Mouse (Mus musculus) heart, embryonic 10.5 days (tissue): ENCODE results near the gene Rimkla. TPM values are rescaled to one million over a fixed set of nuclear protein-coding genes. Genes with fewer than 3 reads are reported as not detected.

Source experiments
- DNase-seq: peaks from one replicate; pipeline ENCODE4 v3.0.0-alpha.2; 2017; ENCODE audit warnings: low spot score
- H3K27ac ChIP-seq: fragments of 300-500 bp; sonication (generic); 2 replicates; pipeline ENCODE4 v1.5.1; 2016; ENCODE audit warnings: mild to moderate bottlenecking
- H3K27me3 ChIP-seq: fragments of 300-500 bp; sonication (generic); 2 replicates; pipeline ENCODE4 v1.6.1; 2016; ENCODE audit warnings: mild to moderate bottlenecking; ENCODE audit not compliant: poor library complexity, insufficient read depth, severe bottlenecking
- H3K36me3 ChIP-seq: fragments of 300-500 bp; sonication (generic); 2 replicates; pipeline ENCODE4 v1.6.1; 2016; ENCODE audit warnings: mild to moderate bottlenecking, moderate library complexity
- H3K4me1 ChIP-seq: fragments of 300-500 bp; sonication (generic); 2 replicates; pipeline ENCODE4 v1.6.1; 2016; ENCODE audit warnings: mild to moderate bottlenecking
- H3K4me3 ChIP-seq: fragments of 300-500 bp; sonication (generic); 2 replicates; pipeline ENCODE4 v1.5.1; 2016; ENCODE audit warnings: mild to moderate bottlenecking, moderate library complexity
- H3K9me3 ChIP-seq: fragments of 300-500 bp; sonication (generic); 2 replicates; pipeline ENCODE4 v1.6.1; 2016; ENCODE audit warnings: mild to moderate bottlenecking, moderate library complexity
- WGBS: fragments of 180-500 bp; shearing (Covaris S2); methylation state at CpG from one replicate; pipeline ENCODE4 v1.1.7; 2016; 5-methylcytosine and 5-hydroxymethylcytosine counted together
- polyA plus RNA-seq: library from polyadenylated mRNA; unstranded; fragments of >200 nt; fragmentation: Nextera tagmentation; extraction: Ambion mirVana; gene quantifications from 2 replicates; pipeline ENCODE4 v1.2.1, GENCODE M21; 2016

Rimkla gene
- polyA plus RNA-seq, 1 experiment from 2014 or later, result 4.4 TPM

DNA sequence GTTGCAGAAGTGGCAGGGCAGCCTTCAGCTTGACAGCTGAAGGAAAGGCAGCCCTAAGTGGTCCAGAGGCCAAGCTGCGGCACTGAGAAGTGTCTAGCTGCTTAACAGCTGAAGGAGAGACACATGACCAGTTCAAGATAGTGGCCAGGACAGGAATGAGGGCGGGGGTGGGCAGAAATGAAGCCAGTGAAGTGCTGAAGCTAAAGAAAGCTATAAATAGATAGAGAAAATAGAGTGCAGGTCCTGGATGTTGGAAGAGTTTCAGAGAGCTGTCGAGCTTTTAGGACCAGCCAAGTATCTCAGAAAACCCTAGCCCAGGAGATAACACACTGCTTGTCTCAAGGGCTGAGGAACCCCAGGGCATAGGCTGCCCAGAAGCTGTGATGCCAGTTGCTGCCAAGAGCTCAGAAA is 20.3 kb upstream of the Rimkla start:
- H3K9me3 ChIP-seq, result no peaks in the 10 kb centered on the region
- no peaks in the 10 kb centered on the region for H3K27me3 ChIP-seq
- WGBS, result 20% methylated on average over 3 of the region's 3 CpGs
- peaks cover 21% of the 10 kb centered on the region for H3K4me1 ChIP-seq
- H3K27ac ChIP-seq, result peak overlapping the region; percentile 79
- no peaks in the 10 kb centered on the region for H3K36me3 ChIP-seq
- peak; percentile 91 for DNase-seq
- peak overlapping the region; percentile 3; the same call in 1 of the 2 replicates for H3K4me3 ChIP-seq

DNA sequence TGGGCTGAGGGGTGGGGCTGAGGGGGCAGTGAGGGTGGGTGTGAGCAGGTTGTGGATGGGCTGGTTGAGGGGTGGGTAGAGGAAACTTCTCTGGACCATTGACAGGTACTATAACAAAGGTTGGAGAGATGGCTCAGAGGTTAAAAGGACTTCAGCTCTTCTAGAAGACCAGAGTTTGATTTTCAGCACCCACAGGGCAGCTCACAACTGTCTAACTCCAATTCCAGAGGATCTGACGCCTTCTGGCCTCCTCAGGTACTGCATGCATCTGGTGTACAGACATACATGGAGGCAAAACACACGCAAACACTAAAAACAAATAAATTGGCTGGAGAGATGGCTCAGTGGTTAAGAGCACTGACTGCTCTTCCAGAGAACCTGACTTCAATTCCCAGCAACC is 19.2 kb upstream of the Rimkla start:
- H3K27ac ChIP-seq, result no peak overlapping the region
- WGBS, result 68% methylated on average over 2 of the region's 2 CpGs

DNA sequence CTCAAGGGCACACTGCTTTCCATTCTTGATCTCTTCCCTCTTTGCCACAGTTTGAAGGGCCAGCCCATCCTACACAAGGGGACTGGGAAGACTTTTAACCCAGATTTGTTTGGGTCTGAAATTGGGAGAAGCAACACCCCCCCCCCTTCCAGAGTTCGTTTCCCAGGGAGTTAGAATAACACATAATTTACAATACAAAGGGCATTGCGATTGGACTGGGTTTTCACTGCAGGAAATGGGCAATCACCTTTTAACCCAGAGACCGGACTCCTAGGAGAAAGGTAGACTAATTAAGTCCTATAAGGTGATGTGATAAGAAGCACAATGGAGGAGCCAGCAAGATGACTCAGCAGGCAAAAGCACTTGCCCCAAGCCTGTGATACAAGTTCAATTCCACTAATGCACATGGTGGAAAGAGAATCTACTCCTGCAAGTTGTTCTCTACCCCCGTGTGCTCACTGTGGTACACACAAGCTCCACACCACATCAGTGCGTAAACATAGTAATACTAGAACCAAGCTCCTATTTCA is 6.0 kb upstream of the Rimkla start:
- 67% methylated on average over 5 of the region's 5 CpGs for WGBS
- Histone ChIP-seq H3K36me3 (no peaks in the 10 kb centered on the region), H3K4me3 (no peak overlapping the region), H3K27ac (no peak overlapping the region), H3K4me1 (no peaks in the 10 kb centered on the region), H3K27me3 (peaks cover 22% of the 10 kb centered on the region), H3K9me3 (no peaks in the 10 kb centered on the region)
- DNase-seq, result no peak

More for the DNA sequence above, 19.2 kb upstream of the Rimkla start:
- Histone ChIP-seq H3K27me3 (no peaks in the 10 kb centered on the region), H3K9me3 (no peaks in the 10 kb centered on the region), H3K36me3 (no peaks in the 10 kb centered on the region), H3K4me3 (no peak overlapping the region), H3K4me1 (peaks cover 21% of the 10 kb centered on the region)
- peak; percentile 68 for DNase-seq

DNA sequence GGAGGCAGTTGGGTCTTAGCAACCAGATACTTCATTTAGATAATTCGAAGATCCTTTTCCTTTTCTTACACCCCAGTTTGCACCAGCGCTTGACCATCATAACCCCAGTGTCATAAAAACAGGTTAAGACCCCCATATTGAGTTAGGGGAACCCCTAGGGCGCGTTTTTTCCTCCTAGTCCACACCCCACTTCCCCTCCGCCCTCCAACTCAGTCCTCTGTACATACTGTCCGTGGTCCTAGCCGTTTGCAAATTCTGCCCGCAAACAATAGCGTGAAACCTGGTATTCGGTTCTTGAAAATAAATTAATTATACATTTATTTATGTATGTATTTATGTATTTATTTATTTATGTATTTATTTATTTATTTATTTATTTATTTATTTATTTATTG is 502 bp upstream of the Rimkla start:
- Histone ChIP-seq H3K9me3 (no peaks in the 10 kb centered on the region), H3K27ac (peak overlapping the region; percentile 83; the same call in 1 of the 2 replicates), H3K4me3 (peak overlapping the region; percentile 79), H3K4me1 (peaks cover 7% of the 10 kb centered on the region), H3K27me3 (peaks cover 38% of the 10 kb centered on the region), H3K36me3 (no peaks in the 10 kb centered on the region)
- 32% methylated on average over 10 of the region's 10 CpGs for WGBS
- DNase-seq, result no peak

DNA sequence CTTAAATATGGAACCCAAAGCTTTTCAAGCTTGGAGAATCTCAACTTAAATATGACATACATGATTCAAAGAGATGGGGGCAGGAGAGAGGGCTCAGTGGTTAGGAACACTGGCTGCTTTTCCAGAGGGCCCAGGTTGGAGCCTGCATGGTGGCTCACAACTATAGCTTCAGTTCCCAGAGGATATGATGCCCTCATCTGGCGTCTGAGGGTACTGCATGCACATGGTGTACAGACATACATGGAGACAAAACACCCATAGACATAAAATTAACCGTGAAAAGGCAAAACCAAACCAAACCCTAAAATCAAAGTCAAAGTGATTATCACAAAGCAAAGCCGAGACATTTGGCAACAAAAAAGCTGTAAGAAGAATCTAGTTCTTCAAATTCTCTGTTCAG is 1.6 kb downstream of the Rimkla start:
- Histone ChIP-seq H3K4me3 (no peak overlapping the region), H3K36me3 (no peaks in the 10 kb centered on the region), H3K27me3 (peaks cover 34% of the 10 kb centered on the region), H3K27ac (no peak overlapping the region), H3K4me1 (peaks cover 7% of the 10 kb centered on the region), H3K9me3 (no peaks in the 10 kb centered on the region)
- DNase-seq, result no peak
- 69% methylated on average over 3 of the region's 3 CpGs for WGBS

DNA sequence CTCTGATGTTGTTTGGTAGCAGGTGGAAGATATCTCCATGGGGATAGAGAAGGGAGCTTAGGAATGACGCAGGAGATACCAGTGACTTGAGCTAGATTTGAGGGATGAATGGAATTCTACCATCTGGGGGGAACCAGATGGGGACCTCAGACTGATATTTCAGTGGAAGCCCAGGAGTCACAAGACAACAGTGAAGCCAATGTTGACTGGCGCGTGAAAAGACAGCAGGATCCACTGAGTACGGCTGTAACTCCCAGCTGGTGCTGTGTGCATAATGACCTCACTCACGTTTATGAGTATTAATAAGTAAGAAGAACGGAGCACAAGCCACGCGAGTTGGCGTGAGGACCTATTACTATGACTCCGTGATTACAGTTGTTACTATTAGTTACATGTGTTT is 2.8 kb downstream of the Rimkla start:
- Histone ChIP-seq H3K27me3 (peaks cover 35% of the 10 kb centered on the region), H3K27ac (no peak overlapping the region), H3K4me3 (no peak overlapping the region), H3K36me3 (no peaks in the 10 kb centered on the region), H3K4me1 (peaks cover 7% of the 10 kb centered on the region), H3K9me3 (no peaks in the 10 kb centered on the region)
- WGBS, result 91% methylated on average over 10 of the region's 10 CpGs
- no peak for DNase-seq

DNA sequence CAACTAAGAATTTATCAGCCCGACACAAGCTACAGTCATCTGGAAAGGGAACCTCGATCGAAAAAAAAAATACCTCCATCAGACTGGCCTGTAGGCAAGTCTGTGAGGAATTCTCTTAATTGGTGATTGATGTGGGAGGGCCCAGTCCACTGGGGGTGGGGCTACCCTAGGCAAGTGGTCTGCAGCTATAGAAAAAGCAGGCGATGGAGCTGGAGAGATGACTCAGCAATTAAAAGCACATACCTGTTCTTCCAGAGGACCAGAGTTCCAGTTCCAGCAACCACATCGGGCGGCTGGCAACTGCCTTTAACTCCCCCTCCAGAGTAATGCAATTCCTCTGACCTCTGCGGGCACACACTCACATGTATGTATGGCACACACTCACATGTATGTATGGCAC is 7.5 kb downstream of the Rimkla start:
- no peak for DNase-seq
- Histone ChIP-seq H3K36me3 (no peaks in the 10 kb centered on the region), H3K27me3 (peaks cover 9% of the 10 kb centered on the region; the same call in 1 of the 2 replicates), H3K9me3 (no peaks in the 10 kb centered on the region), H3K4me3 (no peak overlapping the region), H3K27ac (no peak overlapping the region), H3K4me1 (peaks cover 3% of the 10 kb centered on the region; the same call in 1 of the 2 replicates)
- 76% methylated on average over 7 of the region's 7 CpGs for WGBS

DNA sequence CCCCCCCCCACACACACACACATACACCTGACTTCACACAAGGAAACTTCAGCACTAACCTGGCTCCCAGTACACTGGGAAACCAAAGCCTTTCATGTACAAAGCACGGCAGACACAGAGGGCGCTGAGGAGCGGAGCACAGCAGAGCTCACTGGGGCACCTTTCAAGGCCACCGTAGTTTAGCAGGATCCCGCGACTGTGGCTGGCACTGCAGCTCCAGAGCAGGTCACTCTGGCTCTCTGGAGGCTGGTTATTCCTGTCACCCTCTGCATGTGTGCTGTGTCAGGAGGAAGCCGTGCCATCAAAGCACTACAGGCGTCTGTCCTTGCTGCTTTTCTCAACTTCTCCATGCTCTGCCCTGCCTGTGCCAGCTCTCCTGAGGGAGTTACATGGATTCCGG is 9.4 kb downstream of the Rimkla start:
- no peak overlapping the region for H3K27ac ChIP-seq
- H3K27me3 ChIP-seq, result peaks cover 9% of the 10 kb centered on the region; the same call in 1 of the 2 replicates
- WGBS, result 48% methylated on average over 9 of the region's 9 CpGs
- H3K36me3 ChIP-seq, result no peaks in the 10 kb centered on the region
- H3K4me1 ChIP-seq, result peaks cover 3% of the 10 kb centered on the region; the same call in 1 of the 2 replicates
- no peak overlapping the region for H3K4me3 ChIP-seq
- DNase-seq, result no peak
- no peaks in the 10 kb centered on the region for H3K9me3 ChIP-seq

DNA sequence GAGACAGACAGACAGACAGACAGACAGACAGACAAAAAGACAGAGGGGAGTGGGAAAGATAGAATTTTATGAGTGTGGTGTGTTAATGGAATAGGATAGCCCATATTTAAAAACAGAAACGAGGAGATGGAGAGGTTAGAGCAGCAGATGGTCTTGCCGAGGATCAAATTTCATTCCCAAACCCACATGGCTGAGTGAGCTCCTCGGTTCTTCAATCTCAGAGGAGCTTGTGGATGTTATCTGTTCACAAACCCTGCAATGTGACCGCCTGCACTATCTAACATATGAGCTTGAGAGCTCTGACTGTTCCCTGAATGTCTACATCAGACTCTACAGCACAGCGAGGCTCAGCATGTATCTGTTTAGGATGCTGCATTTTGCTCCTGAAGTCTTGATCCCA is 19.3 kb downstream of the Rimkla start:
- no peak overlapping the region for H3K4me3 ChIP-seq

DNA sequence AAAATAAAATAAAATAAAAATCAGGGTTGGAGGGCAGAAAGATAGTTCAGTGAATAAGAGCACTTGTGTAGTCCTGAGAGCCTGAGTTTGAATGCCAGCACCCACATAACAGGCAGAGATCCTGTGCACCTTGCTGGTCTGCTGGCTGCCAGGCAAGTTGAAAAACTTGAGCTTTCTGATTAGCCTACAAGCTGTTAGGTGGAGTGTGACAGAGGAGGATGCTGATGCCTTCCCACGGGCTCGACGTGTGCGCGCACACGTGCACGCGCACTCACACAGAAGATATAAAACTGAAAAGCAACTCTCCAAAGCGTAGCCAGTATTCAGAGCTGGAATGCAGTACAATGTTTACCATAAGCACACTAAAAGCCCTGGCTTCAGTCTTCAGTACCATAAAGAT is 19.9 kb downstream of the Rimkla start:
- DNase-seq, result no peak
- 0 out of 2 replicates have a peak, but pooled peaks cover 4% of the 10 kb centered on the region for H3K36me3 ChIP-seq
- H3K27ac ChIP-seq, result no peak overlapping the region
- WGBS, result 86% methylated on average over 9 of the region's 9 CpGs
- H3K27me3 ChIP-seq, result 0 out of 2 replicates have a peak, but pooled peaks cover 8% of the 10 kb centered on the region
- no peaks in the 10 kb centered on the region for H3K4me1 ChIP-seq
- H3K4me3 ChIP-seq, result no peak overlapping the region
- H3K9me3 ChIP-seq, result no peaks in the 10 kb centered on the region

More for the DNA sequence above, 19.3 kb downstream of the Rimkla start:
- no peak overlapping the region for H3K27ac ChIP-seq
- 0 out of 2 replicates have a peak, but pooled peaks cover 6% of the 10 kb centered on the region for H3K27me3 ChIP-seq
- H3K9me3 ChIP-seq, result no peaks in the 10 kb centered on the region
- DNase-seq, result no peak
- 0 out of 2 replicates have a peak, but pooled peaks cover 2% of the 10 kb centered on the region for H3K36me3 ChIP-seq
- WGBS, result 30% methylated on average over 5 of the region's 5 CpGs
- H3K4me1 ChIP-seq, result no peaks in the 10 kb centered on the region

DNA sequence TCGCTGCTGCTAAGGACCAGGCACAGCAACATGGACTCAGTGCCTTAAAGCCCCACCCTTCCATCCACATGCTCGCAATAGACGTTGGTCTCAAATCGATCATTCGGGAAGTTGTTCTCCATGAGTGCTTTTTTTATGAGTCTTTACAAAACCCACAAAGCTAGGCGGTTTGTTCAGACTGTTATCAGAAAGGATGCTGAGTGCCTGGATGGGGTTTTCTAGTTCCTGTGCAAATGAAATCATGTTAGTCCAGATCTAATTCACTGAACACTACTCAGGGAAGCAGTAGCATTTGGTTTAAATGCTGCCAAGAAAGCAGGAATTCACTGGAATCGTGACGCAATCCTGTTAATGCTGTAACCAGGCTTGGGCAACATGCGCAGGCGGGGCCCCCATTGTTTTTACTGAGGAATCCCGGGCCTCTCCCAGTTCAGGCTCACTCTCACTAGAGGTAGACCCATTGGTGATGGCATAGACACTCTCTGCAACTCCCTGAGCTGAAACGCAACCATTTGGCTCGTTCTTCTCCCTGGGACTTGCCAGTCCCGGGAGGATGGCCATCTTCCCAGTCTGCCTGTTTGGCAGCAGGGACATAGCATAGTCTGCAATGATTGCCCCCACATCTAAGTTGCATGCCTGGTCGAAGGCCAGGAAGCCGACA is 24.6 kb downstream of the Rimkla start:
- H3K27me3 ChIP-seq, result 0 out of 2 replicates have a peak, but pooled peaks cover 15% of the 10 kb centered on the region
- 86% methylated on average over 16 of the region's 16 CpGs for WGBS
- no peak overlapping the region for H3K4me3 ChIP-seq
- peaks cover 12% of the 10 kb centered on the region for H3K4me1 ChIP-seq
- 0 out of 2 replicates have a peak, but pooled peaks cover 4% of the 10 kb centered on the region for H3K36me3 ChIP-seq
- H3K27ac ChIP-seq, result no peak overlapping the region
- no peak for DNase-seq
- H3K9me3 ChIP-seq, result no peaks in the 10 kb centered on the region

DNA sequence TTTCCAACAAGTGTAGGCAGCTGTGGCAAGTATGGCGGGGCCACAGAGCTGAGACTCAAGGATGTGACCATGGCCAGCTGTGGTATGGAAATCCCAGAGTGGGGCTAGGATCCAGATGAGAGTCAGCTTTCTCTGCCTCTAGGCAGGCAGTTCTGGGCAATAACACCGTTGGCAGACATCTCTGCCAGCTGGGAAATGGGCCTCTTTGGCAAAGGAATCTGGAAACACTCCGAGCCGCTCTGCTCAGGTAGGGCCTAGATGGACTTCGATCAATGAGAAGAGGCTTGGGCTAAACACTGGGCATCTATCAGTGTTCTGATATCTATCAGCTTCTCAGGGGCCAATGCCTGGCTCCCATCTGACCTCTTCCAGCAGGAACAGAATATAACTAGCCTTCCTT is 26.6 kb downstream of the Rimkla start:
- Histone ChIP-seq H3K4me3 (no peak overlapping the region), H3K4me1 (peaks cover 22% of the 10 kb centered on the region), H3K27me3 (0 out of 2 replicates have a peak, but pooled peaks cover 11% of the 10 kb centered on the region), H3K36me3 (0 out of 2 replicates have a peak, but pooled peaks cover 4% of the 10 kb centered on the region), H3K9me3 (no peaks in the 10 kb centered on the region), H3K27ac (no peak overlapping the region)
- 91% methylated on average over 5 of the region's 5 CpGs for WGBS
- no peak for DNase-seq

DNA sequence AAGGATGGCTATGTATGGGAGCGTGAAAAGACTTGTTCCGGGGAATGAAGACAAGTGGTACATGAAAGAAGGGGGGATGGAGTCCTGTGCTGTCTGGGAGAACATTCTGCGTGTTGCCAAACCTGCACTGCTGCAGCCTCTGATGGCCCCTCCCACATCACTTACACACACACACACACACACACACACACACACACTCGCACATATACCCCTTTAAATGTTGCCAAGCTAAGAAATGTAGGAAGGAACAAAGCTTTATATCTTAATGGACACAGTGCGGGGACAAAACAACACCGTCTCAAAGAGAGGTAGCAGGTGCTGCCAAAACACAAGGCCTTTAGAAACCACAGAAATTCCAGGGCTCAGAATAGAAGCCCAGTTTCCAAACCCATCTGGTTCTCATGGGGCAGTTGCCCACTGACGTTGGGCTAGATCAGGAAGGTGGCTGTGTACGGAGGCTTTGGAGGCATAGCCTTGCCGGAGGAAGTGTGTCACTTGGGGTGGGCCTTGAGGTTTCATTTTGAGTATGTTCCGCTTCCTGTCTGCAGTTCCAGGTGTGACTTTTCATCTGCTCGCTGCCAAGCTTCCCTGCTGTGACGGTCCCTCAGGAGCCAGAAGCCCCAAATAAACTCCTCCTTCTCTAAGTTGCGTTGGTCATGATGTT is 28.5 kb downstream of the Rimkla start:
- Histone ChIP-seq H3K9me3 (no peaks in the 10 kb centered on the region), H3K27me3 (0 out of 2 replicates have a peak, but pooled peaks cover 11% of the 10 kb centered on the region), H3K27ac (no peak overlapping the region), H3K4me3 (no peak overlapping the region), H3K36me3 (0 out of 2 replicates have a peak, but pooled peaks cover 4% of the 10 kb centered on the region), H3K4me1 (peaks cover 26% of the 10 kb centered on the region)
- WGBS, result 72% methylated on average over 13 of the region's 13 CpGs
- DNase-seq, result no peak
